Mouse (Mus musculus): Measurements from ENCODE around the gene Trmt2a. TPM values are rescaled to one million over a fixed set of nuclear protein-coding genes. Genes with fewer than 3 reads are reported as not detected.
A peak's percentile ranks its signal among the peaks of the same experiment; 100 is the strongest.
"Not testable (repeated sequence)": the region's sequence is repeated elsewhere in the genome, so short reads cannot be mapped to it uniquely, and the experiment has no call there.

Gene Trmt2a
- total RNA-seq, 2 experiments from 2014 or later: 42.1 to 50.2 TPM

GRCm38 (mm10) chr16:18258221-18258620, 9.7 kb downstream of the Trmt2a start, which contains the start of gene Gm49776:
Gm49776 (minus strand) TSS chr16:18258321.
- no peak for DNase-seq (ENCODE audit: low spot score in 2 of 2)
- intact Hi-C loops (cut with DNase I): no loop called here

- intact Hi-C loops (cut with DNase I): no loop called here
- no peak for DNase-seq (ENCODE audit: low spot score in 2 of 2)
These were observed 16.5 kb downstream of the Trmt2a start for GRCm38 (mm10) chr16:18265024-18265423.

- no peak for DNase-seq (ENCODE audit: low spot score in 2 of 2)
- intact Hi-C loops (cut with DNase I): no loop called here
These were observed 19.7 kb downstream of the Trmt2a start for GRCm38 (mm10) chr16:18268182-18268581.

GRCm38 (mm10) chr16:18275166-18275565, 26.7 kb downstream of the Trmt2a start:
- intact Hi-C loops (cut with DNase I): no loop called here
- DNase-seq (ENCODE audit: low spot score in 2 of 2): no peak

- intact Hi-C loops (cut with DNase I): loop anchor here (5.0 kb wide), 1 partner anchor 36 kb away; no protein-coding TSS in a partner anchor
- no peak for DNase-seq (ENCODE audit: low spot score in 2 of 2)
These were observed 39.7 kb downstream of the Trmt2a start for GRCm38 (mm10) chr16:18288166-18288565.

- intact Hi-C loops (cut with DNase I): loop anchor here (5.0 kb wide), 1 partner anchor 36 kb away; no protein-coding TSS in a partner anchor
- peak in 1 of 2 experiments; percentile 31 for DNase-seq (ENCODE audit: low spot score in 2 of 2)
These were observed 40.1 kb downstream of the Trmt2a start for GRCm38 (mm10) chr16:18288581-18289061.

GRCm38 (mm10) chr16:18289067-18289588, 40.6 kb downstream of the Trmt2a start, which contains the start of gene Dgcr8:
Dgcr8 (minus strand) TSS chr16:18289246.
- intact Hi-C loops (cut with DNase I): loop anchor here (5.0 kb wide), 1 partner anchor 37 kb away; no protein-coding TSS in a partner anchor
- peak; percentile 98 to 99 for DNase-seq (ENCODE audit: low spot score in 2 of 2)

- not testable (repeated sequence) for DNase-seq (ENCODE audit: low spot score in 2 of 2)
- intact Hi-C loops (cut with DNase I): loop anchor here (5.0 kb wide), 1 partner anchor 37 kb away; no protein-coding TSS in a partner anchor
These were observed 41.1 kb downstream of the Trmt2a start for GRCm38 (mm10) chr16:18289614-18290013.

Small RNA genes lying within 50 kb of the gene (microRNA-seq; reads per million reads assigned to microRNA genes)
- gene Gm24572 (0 reads per million in 2 experiments), gene Mir1306 (255 to 258 reads per million in 2 experiments)

Other genes starting within 250 kb of the Trmt2a start
- gene Dgcr6, start 195.8 kb upstream of the Trmt2a start, total RNA-seq (2021): 100 to 1,000 TPM; 103 to 111 TPM
- gene Prodh, start 158.5 kb upstream of the Trmt2a start, total RNA-seq (2021): 10 to 100 TPM; 27.1 to 33.7 TPM
- gene Rtn4r, start 121.0 kb upstream of the Trmt2a start, total RNA-seq (2021): 100 to 1,000 TPM; 105 to 118 TPM
- gene Ccdc188, start 30.8 kb upstream of the Trmt2a start, total RNA-seq (2021): not detected
- 100 to 1,000 TPM; 151 to 155 TPM for gene Zdhhc8, start 13.5 kb upstream of the Trmt2a start, total RNA-seq (2021)
- 100 to 1,000 TPM in 1 of 2 experiments, 10 to 100 TPM in 1; 88.1 to 106 TPM for gene Ranbp1, start 53 bp downstream of the Trmt2a start, total RNA-seq (2021)
- gene Gm49776, start 9.6 kb downstream of the Trmt2a start, total RNA-seq (2021): not detected
- gene Dgcr8, start 40.6 kb downstream of the Trmt2a start, total RNA-seq (2021): 10 to 100 TPM; 38.2 to 44.9 TPM
- 100 to 1,000 TPM; 122 to 135 TPM for gene Tango2, start 99.4 kb downstream of the Trmt2a start, total RNA-seq (2021)
- 10 to 100 TPM; 41.4 to 42.3 TPM for gene Arvcf, start 99.5 kb downstream of the Trmt2a start, total RNA-seq (2021)
- 10 to 100 TPM; 18.9 to 25.2 TPM for gene Txnrd2, start 177.7 kb downstream of the Trmt2a start, total RNA-seq (2021)
- 10 to 100 TPM; 74.2 to 80.8 TPM for gene Comt, start 178.2 kb downstream of the Trmt2a start, total RNA-seq (2021)